Mouse (Mus musculus) hindbrain, postnatal 0 days (tissue): Measurements from ENCODE around the gene Unc79. TPM values are rescaled to one million over a fixed set of nuclear protein-coding genes. Genes with fewer than 3 reads are reported as not detected.

Experiments
- ATAC-seq: fragments of 200-750 bp; cut with Nextera tagmentation; 2 replicates; pipeline ENCODE4 v1.8.0; 2017; ENCODE audit warnings: mild to moderate bottlenecking, moderate TSS enrichment, moderate library complexity
- DNase-seq: peaks from one replicate; pipeline ENCODE4 v3.0.0-alpha.2; 2015; ENCODE audit warnings: low spot score
- H3K27ac ChIP-seq: fragments of 300-500 bp; sonication (generic); 2 replicates; pipeline ENCODE4 v1.5.1; 2014; ENCODE audit warnings: mild to moderate bottlenecking
- H3K27me3 ChIP-seq: fragments of 300-500 bp; sonication (generic); 2 replicates; pipeline ENCODE4 v1.6.1; 2014; ENCODE audit warnings: low read length, mixed read lengths; ENCODE audit not compliant: insufficient read depth
- H3K36me3 ChIP-seq: fragments of 300-500 bp; sonication (generic); 2 replicates; pipeline ENCODE4 v1.6.1; 2014; ENCODE audit warnings: low read length, mixed read lengths; ENCODE audit not compliant: insufficient read depth
- H3K4me1 ChIP-seq: fragments of 300-500 bp; sonication (generic); 2 replicates; pipeline ENCODE4 v1.6.1; 2014; ENCODE audit warnings: antibody characterized with exemption, low read length, mixed read lengths; ENCODE audit not compliant: insufficient read depth
- H3K4me2 ChIP-seq: fragments of 300-500 bp; sonication (generic); 2 replicates; pipeline ENCODE4 v1.6.1; 2014; ENCODE audit warnings: low read depth, mild to moderate bottlenecking, low read length, moderate library complexity, mixed read lengths
- H3K4me3 ChIP-seq: fragments of 300-500 bp; sonication (generic); 2 replicates; pipeline ENCODE4 v1.5.1; 2014; ENCODE audit warnings: low read length
- H3K9ac ChIP-seq: fragments of 300-500 bp; sonication (generic); replicated peaks from 2 replicates; pipeline ENCODE4 v1.6.1; 2014; ENCODE audit warnings: mild to moderate bottlenecking, low read length, moderate library complexity, mixed read lengths
- H3K9me3 ChIP-seq: fragments of 300-500 bp; sonication (generic); 2 replicates; pipeline ENCODE4 v1.6.1; 2016; ENCODE audit warnings: low read length, mixed read lengths
- CTCF ChIP-seq: IDR thresholded peaks from 2 replicates; pipeline ENCODE4 v1.5.1; 2016; ENCODE audit warnings: antibody characterized with exemption, control low read depth, low read depth
- WGBS: fragments of 180-500 bp; shearing (Covaris S2); extraction: QIAGEN DNeasy Blood & Tissue Kit; methylation state at CpG from one replicate; pipeline ENCODE4 v1.1.7; 2014; 5-methylcytosine and 5-hydroxymethylcytosine counted together
- polyA plus RNA-seq: library from polyadenylated mRNA; unstranded; fragments of >200 nt; fragmentation: Nextera tagmentation; extraction: Ambion mirVana; gene quantifications from 2 replicates; pipeline ENCODE4 v1.2.1, GENCODE M21; 2015
- total RNA-seq: library from RNA; depleted of rRNA; stranded (reverse); fragments of >200 nt; gene quantifications from 2 replicates; pipeline ENCODE4 v1.2.3, GENCODE M21; 2014

Gene Unc79
- total and polyA plus RNA-seq, 2 experiments from 2014 or later: 4.7 to 40.7 TPM

DNA sequence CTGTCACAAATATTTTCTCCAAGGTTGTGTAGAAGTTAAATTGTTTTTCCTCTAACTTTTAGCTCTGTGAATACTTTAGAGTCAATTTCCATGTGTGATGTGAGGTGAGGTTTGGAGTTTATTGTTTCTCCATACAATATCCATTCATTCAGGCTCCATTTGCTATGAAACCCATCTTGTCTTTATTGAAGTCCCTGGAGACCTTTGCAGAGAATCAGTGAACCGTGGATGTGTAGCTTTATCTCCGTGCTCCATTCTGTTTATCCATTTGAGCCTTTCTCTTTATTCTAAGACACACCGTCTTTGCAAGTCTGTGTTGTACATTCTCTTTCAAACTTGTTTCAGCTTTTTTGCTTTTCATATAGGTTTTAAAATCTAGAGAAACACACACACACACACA lies 15.8 kb downstream of the Unc79 start:
- WGBS: 8% methylated on average over 3 of the region's 3 CpGs
- Histone ChIP-seq H3K9me3 (no peaks in the 10 kb centered on the region), H3K27me3 (no peaks in the 10 kb centered on the region), H3K4me2 (no peak overlapping the region), H3K27ac (no peak overlapping the region), H3K4me1 (no peaks in the 10 kb centered on the region), H3K36me3 (no peaks in the 10 kb centered on the region), H3K9ac (no peak overlapping the region), H3K4me3 (no peak overlapping the region)
- no peak for TF ChIP-seq CTCF
- no peak for DNase-seq
- no peak for ATAC-seq

DNA sequence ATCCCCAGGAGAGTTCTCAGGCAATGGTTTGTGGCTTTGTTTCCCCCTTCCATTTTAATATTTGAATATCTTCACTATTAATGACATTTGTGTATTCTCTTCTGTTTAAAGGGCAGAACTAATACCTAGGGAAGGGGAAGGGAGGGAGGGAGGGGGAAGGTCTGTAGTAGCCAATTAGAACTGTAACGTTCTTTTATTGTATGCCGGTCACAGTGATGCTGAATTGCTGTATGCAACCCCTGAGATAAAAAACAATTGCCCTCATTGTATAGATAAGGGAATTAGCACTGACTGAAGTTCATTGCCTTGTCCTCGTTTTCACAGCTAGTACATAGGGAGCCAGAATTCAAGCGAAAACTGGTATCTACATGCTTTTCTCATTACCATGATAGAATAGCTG lies 31.9 kb downstream of the Unc79 start:
- 22% methylated on average over 4 of the region's 4 CpGs for WGBS
- Histone ChIP-seq H3K27ac (no peak overlapping the region), H3K4me3 (no peak overlapping the region), H3K36me3 (no peaks in the 10 kb centered on the region), H3K4me2 (no peak overlapping the region), H3K27me3 (no peaks in the 10 kb centered on the region), H3K9ac (no peak overlapping the region), H3K9me3 (no peaks in the 10 kb centered on the region), H3K4me1 (no peaks in the 10 kb centered on the region)
- TF ChIP-seq CTCF: no peak
- no peak for DNase-seq
- peak; percentile 36; the same call in 1 of the 2 replicates for ATAC-seq

DNA sequence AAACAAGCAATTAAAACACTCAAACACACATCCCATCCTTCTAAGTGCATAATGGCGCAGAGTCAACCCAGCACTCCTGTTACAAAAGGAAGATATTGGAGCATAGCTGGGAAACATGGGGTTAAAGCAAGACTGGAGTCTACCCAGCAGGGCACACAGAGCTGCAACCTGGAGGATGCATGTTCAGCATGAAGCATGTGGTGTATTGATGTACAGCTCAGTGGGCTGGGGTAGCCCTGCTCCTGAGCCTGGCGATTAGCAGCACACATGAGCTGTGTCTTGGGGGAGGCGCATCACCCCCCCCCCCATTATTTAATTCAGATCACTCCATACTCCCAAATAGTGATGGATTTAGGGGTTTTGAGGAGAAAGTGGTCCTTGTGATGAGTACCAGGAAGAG lies 32.9 kb downstream of the Unc79 start:
- peak; percentile 63; the same call in 1 of the 2 replicates for ATAC-seq

DNA sequence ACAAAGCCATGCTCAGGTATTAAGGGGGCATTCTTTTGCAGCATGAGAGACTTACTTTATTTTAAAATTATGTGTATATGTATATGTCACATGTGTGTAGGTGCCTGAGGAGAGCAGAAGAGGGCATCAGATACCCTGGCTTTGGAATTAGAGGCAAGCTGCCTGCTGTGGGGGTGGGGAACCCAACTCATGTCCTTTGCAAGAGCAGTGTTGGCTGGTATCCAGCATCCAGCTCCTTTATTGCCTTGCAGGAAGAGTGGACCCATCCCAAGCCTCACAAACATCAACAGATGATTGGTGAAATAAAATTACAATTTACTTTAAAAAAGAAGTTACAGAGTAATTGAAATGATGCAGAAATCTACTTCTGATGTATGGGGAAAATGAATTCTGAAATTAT lies 36.7 kb downstream of the Unc79 start:
- Histone ChIP-seq H3K4me2 (no peak overlapping the region), H3K27me3 (no peaks in the 10 kb centered on the region), H3K9ac (no peak overlapping the region), H3K4me3 (no peak overlapping the region), H3K27ac (no peak overlapping the region), H3K4me1 (no peaks in the 10 kb centered on the region), H3K36me3 (no peaks in the 10 kb centered on the region), H3K9me3 (no peaks in the 10 kb centered on the region)
- no peak for ATAC-seq
- no peak for TF ChIP-seq CTCF
- peak; percentile 51 for DNase-seq

More for the DNA sequence above, 32.9 kb downstream of the Unc79 start:
- WGBS: 74% methylated on average over 3 of the region's 3 CpGs
- Histone ChIP-seq H3K36me3 (no peaks in the 10 kb centered on the region), H3K4me1 (no peaks in the 10 kb centered on the region), H3K9ac (no peak overlapping the region), H3K27me3 (no peaks in the 10 kb centered on the region), H3K4me3 (no peak overlapping the region), H3K27ac (no peak overlapping the region), H3K9me3 (no peaks in the 10 kb centered on the region), H3K4me2 (no peak overlapping the region)
- no peak for DNase-seq
- TF ChIP-seq CTCF: no peak

GRCm38 (mm10) chr12:102987736-102988135 lies 39.1 kb downstream of the Unc79 start:
- TF ChIP-seq CTCF: no peak
- WGBS: 72% methylated on average over 6 of the region's 6 CpGs
- Histone ChIP-seq H3K4me1 (no peaks in the 10 kb centered on the region), H3K4me2 (no peak overlapping the region), H3K9me3 (no peaks in the 10 kb centered on the region), H3K4me3 (no peak overlapping the region), H3K36me3 (no peaks in the 10 kb centered on the region), H3K27me3 (no peaks in the 10 kb centered on the region), H3K9ac (no peak overlapping the region), H3K27ac (no peak overlapping the region)
- DNase-seq: no peak
- ATAC-seq: no peak

DNA sequence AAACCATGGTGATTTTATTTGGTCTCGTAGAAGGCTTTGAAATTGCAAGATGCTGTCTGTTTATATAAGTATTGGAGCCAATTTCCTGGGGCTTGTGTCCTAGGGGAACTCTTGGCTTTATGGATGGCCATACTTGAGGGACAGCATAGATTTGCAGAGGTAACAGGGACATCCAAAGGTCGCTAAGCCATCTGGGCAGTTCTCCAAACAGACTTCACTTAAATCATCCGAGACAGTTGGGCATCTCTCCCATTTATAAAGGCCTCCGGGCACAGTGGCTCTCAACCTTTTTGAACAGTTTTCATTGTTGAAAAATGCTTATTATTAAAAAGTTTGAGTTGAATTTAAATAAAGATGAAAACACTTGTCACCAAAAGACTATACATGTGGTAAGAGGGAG lies 59.8 kb downstream of the Unc79 start:
- H3K4me2 ChIP-seq: no peak overlapping the region
- ATAC-seq (peak; percentile 15; the same call in 1 of the 2 replicates), DNase-seq (peak; percentile 73)
- H3K4me3 ChIP-seq: no peak overlapping the region
- H3K4me1 ChIP-seq: no peaks in the 10 kb centered on the region
- TF ChIP-seq CTCF: no peak
- H3K36me3 ChIP-seq: no peaks in the 10 kb centered on the region; the same call in 1 of the 2 replicates
- H3K9me3 ChIP-seq: no peaks in the 10 kb centered on the region
- no peak overlapping the region for H3K27ac ChIP-seq
- H3K9ac ChIP-seq: no peak overlapping the region
- H3K27me3 ChIP-seq: no peaks in the 10 kb centered on the region
- 24% methylated on average over 4 of the region's 4 CpGs for WGBS

DNA sequence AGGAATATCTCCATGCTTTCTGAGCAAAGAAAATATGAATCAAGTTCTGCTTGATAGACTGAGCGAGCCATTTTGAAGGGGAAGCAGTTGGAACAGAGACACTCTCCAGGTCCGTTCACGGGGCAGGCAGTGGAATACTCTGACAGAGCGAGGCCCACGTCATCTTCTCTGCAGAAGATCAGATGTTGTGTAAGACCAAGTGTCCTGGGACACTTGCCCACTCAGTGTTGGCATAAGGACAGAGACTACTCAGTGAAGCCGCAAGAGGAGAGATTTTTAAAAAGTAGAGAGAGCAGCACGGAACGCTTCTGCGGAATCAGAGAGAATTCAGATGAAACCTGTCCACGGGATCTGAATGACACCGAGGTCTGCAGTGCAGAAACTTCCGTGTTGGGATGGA lies 69.5 kb downstream of the Unc79 start:
- Histone ChIP-seq H3K4me1 (no peaks in the 10 kb centered on the region), H3K27ac (no peak overlapping the region), H3K9ac (no peak overlapping the region), H3K36me3 (0 out of 2 replicates have a peak, but pooled peaks cover 6% of the 10 kb centered on the region), H3K4me3 (no peak overlapping the region), H3K27me3 (no peaks in the 10 kb centered on the region), H3K9me3 (no peaks in the 10 kb centered on the region), H3K4me2 (no peak overlapping the region)
- 94% methylated on average over 12 of the region's 12 CpGs for WGBS
- ATAC-seq: no peak
- no peak for DNase-seq
- TF ChIP-seq CTCF: no peak
